Mouse (Mus musculus): ENCODE measurements around the gene Iqcd.
A peak's percentile ranks its signal among the peaks of the same experiment; 100 is the strongest.

The Iqcd gene

GRCm38 (mm10) chr5:120571056-120571740, 17.6 kb upstream of the Iqcd start:
- DNase-seq (ENCODE audit: low spot score) = no peak

- DNase-seq (ENCODE audit: low spot score) = no peak
These were observed 14.2 kb upstream of the Iqcd start for GRCm38 (mm10) chr5:120574469-120575063.

GRCm38 (mm10) chr5:120576781-120577301, 12.0 kb upstream of the Iqcd start:
- DNase-seq (ENCODE audit: low spot score) = no peak

- no peak for DNase-seq (ENCODE audit: low spot score)
These were observed 10.8 kb upstream of the Iqcd start for GRCm38 (mm10) chr5:120577935-120578441.

GRCm38 (mm10) chr5:120578504-120579081, 10.2 kb upstream of the Iqcd start:
- peak; percentile 65 for DNase-seq (ENCODE audit: low spot score)

- peak; percentile 55 for DNase-seq (ENCODE audit: low spot score)
These were observed 9.5 kb upstream of the Iqcd start for GRCm38 (mm10) chr5:120579211-120579897.

GRCm38 (mm10) chr5:120579898-120580626, 8.8 kb upstream of the Iqcd start:
- no peak for DNase-seq (ENCODE audit: low spot score)

- no peak for DNase-seq (ENCODE audit: low spot score)
These were observed 6.8 kb upstream of the Iqcd start for GRCm38 (mm10) chr5:120582002-120582401.

- no peak for DNase-seq (ENCODE audit: low spot score)
These were observed 5.3 kb upstream of the Iqcd start for GRCm38 (mm10) chr5:120583511-120583910.

GRCm38 (mm10) chr5:120584968-120585367, 3.8 kb upstream of the Iqcd start:
- no peak for DNase-seq (ENCODE audit: low spot score)

- no peak for DNase-seq (ENCODE audit: low spot score)
These were observed 1.8 kb upstream of the Iqcd start for GRCm38 (mm10) chr5:120586741-120587615.

GRCm38 (mm10) chr5:120587616-120587926, 1.2 kb upstream of the Iqcd start:
- DNase-seq (ENCODE audit: low spot score) = no peak

GRCm38 (mm10) chr5:120587940-120588568, 762 bp upstream of the Iqcd start:
- DNase-seq (ENCODE audit: low spot score) = no peak

- DNase-seq (ENCODE audit: low spot score) = no peak
These were observed 1.7 kb downstream of the Iqcd start for GRCm38 (mm10) chr5:120590356-120591010.

- no peak for DNase-seq (ENCODE audit: low spot score)
These were observed 3.3 kb downstream of the Iqcd start for GRCm38 (mm10) chr5:120592141-120592540.

- DNase-seq (ENCODE audit: low spot score) = no peak
These were observed 5.7 kb downstream of the Iqcd start for GRCm38 (mm10) chr5:120594485-120594884.

GRCm38 (mm10) chr5:120599625-120600024, 10.8 kb downstream of the Iqcd start:
- no peak for DNase-seq (ENCODE audit: low spot score)

GRCm38 (mm10) chr5:120600946-120601668, 12.3 kb downstream of the Iqcd start:
- no peak for DNase-seq (ENCODE audit: low spot score)

GRCm38 (mm10) chr5:120602210-120602609, 13.4 kb downstream of the Iqcd start:
- DNase-seq (ENCODE audit: low spot score) = no peak

Data from ovary, postnatal 14 days (tissue).